Comparison of ENCODE assay signal across 9 mouse cellular contexts in the genomic region with DNA sequence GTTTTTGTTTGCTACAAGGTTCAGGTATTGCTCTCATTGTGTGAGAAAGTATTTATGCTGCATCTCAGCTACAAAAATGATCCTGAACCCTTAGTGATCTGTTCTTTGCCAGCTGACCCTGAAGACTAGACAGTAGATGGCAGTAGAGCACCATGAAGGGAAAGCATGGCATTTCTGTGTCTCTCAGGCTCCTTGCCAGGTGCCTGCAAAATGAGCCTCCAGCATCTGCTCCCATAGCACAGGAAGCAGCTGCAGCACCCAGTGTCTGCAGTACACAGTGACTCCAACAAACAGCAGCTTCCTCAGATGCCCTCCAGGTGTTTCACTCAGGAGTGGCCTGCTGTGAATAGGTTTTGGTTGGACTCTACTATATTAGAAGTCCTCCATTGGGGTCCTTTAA. TPM values are rescaled to one million over a fixed set of nuclear protein-coding genes. Genes with fewer than 3 reads are reported as not detected.
DNase-seq lines count a peak whose midpoint lies in the region; ATAC-seq and TF ChIP-seq lines count a peak whose summit lies in the region.
"Not testable (repeated sequence)": the region's sequence is repeated elsewhere in the genome, so short reads cannot be mapped to it uniquely, and the experiment has no call there.
"Had no signal": no experiment of that assay in that cellular context is flagged by ENCODE, and none has a peak within 500 bp of the region (broad histone marks: within the 10 kb centered on the region; RNA-seq: fewer than 3 reads in every experiment).

No protein-coding gene starts in this region.

- not testable (repeated sequence) for H3K27me3 ChIP-seq in intestine, postnatal 0 days (replicated peaks; ENCODE audit: control insufficient read depth, insufficient read depth, low read length)

- DNase-seq in ZHBTc4 (ENCODE audit: low read depth, low spot score), result peak; percentile 49
- peak; percentile 69 for DNase-seq in gastrocnemius, adult 2 months
- peak; percentile 68 to 70 for DNase-seq in left cerebral cortex, adult 18-20 months (ENCODE audit: low spot score in 2 of 2)
- peak; percentile 22 for DNase-seq in mesoderm, embryonic 11.5 days (ENCODE audit: low read depth, low spot score)
- peak; percentile 68 for DNase-seq in right cerebral cortex, postnatal 14 days

- ATAC-seq in common myeloid progenitor, adult 5-6 weeks (replicated peaks; ENCODE audit: low read depth, poor library complexity, severe bottlenecking), result peak; percentile 84
- ATAC-seq in intestine, postnatal 0 days, result not testable (repeated sequence)

- not testable (repeated sequence) for H3K9me3 ChIP-seq in intestine, postnatal 0 days (ENCODE audit: control insufficient read depth)

- peak; percentile 58 for TF ChIP-seq CTCF in gastrocnemius, adult 2 months (IDR thresholded peaks at IDR 0.05)
- TF ChIP-seq CTCF in intestine, postnatal 0 days (IDR thresholded peaks at IDR 0.05; ENCODE audit: low read depth), result peak; percentile 86

- not testable (repeated sequence) for H3K9ac ChIP-seq in intestine, postnatal 0 days (ENCODE audit: low read depth, low read length)

- not testable (repeated sequence) for H3K4me1 ChIP-seq in intestine, postnatal 0 days (replicated peaks; ENCODE audit: control insufficient read depth, insufficient read depth, low read length)

- H3K4me3 ChIP-seq in gastrocnemius, adult 2 months; intestine, postnatal 0 days (ENCODE audit: low read depth, low read length): not testable (repeated sequence)

- not testable (repeated sequence) for H3K36me3 ChIP-seq in intestine, postnatal 0 days (ENCODE audit: control insufficient read depth, insufficient read depth)

- not testable (repeated sequence) for H3K4me2 ChIP-seq in intestine, postnatal 0 days (replicated peaks; ENCODE audit: low read depth)

- intact Hi-C loops in gastrocnemius, adult 2 months (cut with DNase I), result loop anchor here (2.0 to 5.0 kb wide), 2 partner anchors 62 to 433 kb away; no protein-coding TSS in a partner anchor

- not testable (repeated sequence) for H3K27ac ChIP-seq in gastrocnemius, adult 2 months; intestine, postnatal 0 days (ENCODE audit: low read depth, low read length)

RNA-seq across cellular contexts. Expression of a gene that starts 12.9 kb away (rescaled TPM):
- total RNA-seq in common myeloid progenitor, adult 5-6 weeks (2017), result not detected in 2 replicates
- not detected for total RNA-seq in gastrocnemius, adult 2 months (2021)
- not detected in 2 replicates for polyA plus RNA-seq in intestine, postnatal 0 days (2015; fragmentation: Nextera tagmentation; extraction: Ambion mirVana)
- not detected for total RNA-seq in left cerebral cortex, adult 18-20 months (2021)
- polyA plus RNA-seq: embryonic facial prominence, embryonic 12.5 days; inflammation-experienced regulatory T-cells, adult 6 months had no signal

RNA-seq across cellular contexts. Expression of a gene that starts 29.4 kb away (rescaled TPM):
- total RNA-seq in common myeloid progenitor, adult 5-6 weeks (2017), result not detected in 2 replicates
- total RNA-seq in gastrocnemius, adult 2 months (2021), result not detected
- polyA plus RNA-seq in intestine, postnatal 0 days (2015; fragmentation: Nextera tagmentation; extraction: Ambion mirVana), result not detected in 2 replicates
- not detected for total RNA-seq in left cerebral cortex, adult 18-20 months (2021)
- polyA plus RNA-seq: embryonic facial prominence, embryonic 12.5 days; inflammation-experienced regulatory T-cells, adult 6 months had no signal
